Mouse (Mus musculus) embryo, embryonic 9.5 days (tissue): ENCODE data around the gene Btbd35f2.
"Not testable (repeated sequence)": the region's sequence is repeated elsewhere in the genome, so short reads cannot be mapped to it uniquely, and the experiment has no call there.

Experiments used
- DNase-seq: peaks from one replicate; pipeline ENCODE4 v3.0.0-alpha.2; 2017; ENCODE audit errors: extremely low spot score

The Btbd35f2 gene

DNA sequence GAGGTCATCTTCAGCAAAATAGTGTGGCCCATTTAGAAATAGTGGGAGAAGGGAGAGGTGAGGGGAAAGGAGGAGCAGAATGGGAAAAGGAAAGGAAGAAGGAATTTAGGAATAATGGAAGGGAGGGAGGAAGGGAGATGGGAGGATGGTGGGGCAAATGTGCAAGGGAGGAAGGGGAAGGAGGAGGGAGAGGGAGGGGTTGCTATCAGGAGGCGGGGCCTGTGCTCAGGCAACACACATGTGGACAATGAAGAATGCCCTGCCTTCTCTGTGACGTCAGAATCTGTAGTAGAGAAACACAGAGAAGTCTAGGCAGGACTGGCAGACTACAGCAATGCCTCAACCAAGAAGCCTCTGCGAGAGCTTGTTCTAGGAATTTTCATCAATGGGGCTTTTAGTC, at the start of gene Btbd35f2:
Btbd35f2 (plus strand) TSS at position 301 of the 400 bp plus-strand sequence.
- not testable (repeated sequence) for DNase-seq
